Mouse (Mus musculus): Measurements from ENCODE around the gene Heatr4. TPM values are rescaled to one million over a fixed set of nuclear protein-coding genes. Genes with fewer than 3 reads are reported as not detected.

Heatr4 gene
- total and polyA plus RNA-seq, 3 experiments: 0.03 TPM; not detected in 2

DNA sequence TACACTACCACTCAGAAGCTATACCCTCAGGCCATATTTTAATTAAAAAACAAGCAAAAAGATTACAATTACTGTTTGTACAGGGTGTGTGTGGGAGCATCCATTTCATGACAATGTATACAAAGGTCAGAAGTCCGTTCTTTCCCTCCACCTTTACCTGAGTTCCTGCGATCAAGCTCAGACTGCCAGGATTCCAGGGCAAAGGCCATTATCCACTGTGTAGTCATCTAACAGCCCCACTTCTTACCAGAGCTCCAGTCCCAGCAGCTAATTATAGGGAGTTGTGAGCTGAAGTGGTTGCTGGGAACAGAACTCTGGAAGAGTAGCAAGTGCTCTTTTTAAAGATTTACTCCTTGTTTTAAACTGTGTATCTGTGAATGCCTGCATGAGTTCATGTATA lies 74.2 kb downstream of the Heatr4 start:
- H3K4me1 ChIP-seq (ENCODE audit: control insufficient read depth in 1 of 2, insufficient read depth in 2 of 2, low read length in 2 of 2): 0 out of 4 replicates have a peak, but pooled peaks cover 0 to 3% of the 10 kb centered on the region in 2 experiments
- H3K36me3 ChIP-seq (ENCODE audit: control insufficient read depth in 1 of 2, insufficient read depth in 2 of 2, low read length in 2 of 2): no peaks in the 10 kb centered on the region; a peak in 1 of 4 replicates
- no peak overlapping the region for H3K27ac ChIP-seq (ENCODE audit: control insufficient read depth, low read depth, low read length)
- no peak overlapping the region for H3K4me3 ChIP-seq (ENCODE audit: control insufficient read depth in 1 of 2, insufficient read depth in 1 of 2, low read depth in 2 of 2, low read length in 2 of 2)
- H3K27me3 ChIP-seq (ENCODE audit: control insufficient read depth in 1 of 2, insufficient read depth in 2 of 2, low read length in 2 of 2): no peaks in the 10 kb centered on the region
- no peak for DNase-seq (ENCODE audit: low read depth, low spot score)
- no peaks in the 10 kb centered on the region; the same call in 1 of the 2 replicates for H3K79me2 ChIP-seq (ENCODE audit: control insufficient read depth, insufficient read depth, low read length, poor library complexity)
- TF ChIP-seq SIN3A (IDR thresholded peaks at IDR 0.05; ENCODE audit: low read length): no peak
- no peak for TF ChIP-seq POLR2AphosphoS2 (IDR thresholded peaks at IDR 0.05; ENCODE audit: low read length)
- no peak for TF ChIP-seq TBP (IDR thresholded peaks at IDR 0.05; ENCODE audit: low read depth, low read length)
- TF ChIP-seq HCFC1 (IDR thresholded peaks at IDR 0.05; ENCODE audit: low read depth, low read length): no peak
- TF ChIP-seq MAZ (IDR thresholded peaks at IDR 0.05; ENCODE audit: low read depth, low read length): no peak
- no peak for TF ChIP-seq GATA1 (IDR thresholded peaks at IDR 0.05; ENCODE audit: low read depth, low read length)
- TF ChIP-seq MEF2A (IDR thresholded peaks at IDR 0.05; ENCODE audit: extremely low read depth, insufficient replicate concordance, low read depth, low read length, poor library complexity, severe bottlenecking): no peak
- no peak for TF ChIP-seq MXI1 (IDR thresholded peaks at IDR 0.05; ENCODE audit: low read depth, low read length)
- TF ChIP-seq MAFK (IDR thresholded peaks at IDR 0.05; ENCODE audit: borderline replicate concordance, low read depth, low read length): no peak
- no peak for TF ChIP-seq E2F4 (IDR thresholded peaks at IDR 0.05; ENCODE audit: borderline replicate concordance, low read depth, low read length)
- no peak overlapping the region for H3K9ac ChIP-seq (ENCODE audit: control insufficient read depth, low read depth, low read length, poor library complexity, severe bottlenecking)
- H3K9me3 ChIP-seq (replicated peaks; ENCODE audit: insufficient read depth, low read length): no peaks in the 10 kb centered on the region

Other genes with a start within 250 kb of the Heatr4 start
- 0.04 and 0.07 TPM in 2 replicates for gene Papln, start 221.2 kb downstream of the Heatr4 start, total RNA-seq (2012; rRNA removed)
- gene Papln, start 221.2 kb downstream of the Heatr4 start, polyA plus RNA-seq (2012; ENCODE audit: insufficient read depth in 1 of 2, insufficient read length in 2 of 2, low read depth in 1 of 2, low replicate concordance in 2 of 2, missing spikeins in 1 of 2): under 1 TPM in 1 of 2 experiments, not detected in 1; 0.07 TPM
- gene Numb, start 62.9 kb downstream of the Heatr4 start, total RNA-seq (2012; rRNA removed): 8.4 and 10.6 TPM in 2 replicates
- 10 to 100 TPM in 1 of 2 experiments, not detected in 1; 14.6 TPM for gene Numb, start 62.9 kb downstream of the Heatr4 start, polyA plus RNA-seq (2012; ENCODE audit: insufficient read depth in 1 of 2, insufficient read length in 2 of 2, low read depth in 1 of 2, low replicate concordance in 2 of 2, missing spikeins in 1 of 2)
- gene Riox1, start 34.2 kb downstream of the Heatr4 start, total RNA-seq (2012; rRNA removed): 43.4 and 46.6 TPM in 2 replicates
- gene Riox1, start 34.2 kb downstream of the Heatr4 start, polyA plus RNA-seq (2012; ENCODE audit: insufficient read depth in 1 of 2, insufficient read length in 2 of 2, low read depth in 1 of 2, low replicate concordance in 2 of 2, missing spikeins in 1 of 2): 10 to 100 TPM in 1 of 2 experiments, not detected in 1; 47.1 TPM
- 9.8 and 14.6 TPM in 2 replicates for gene Acot2, start 3.0 kb upstream of the Heatr4 start, total RNA-seq (2012; rRNA removed)
- gene Acot2, start 3.0 kb upstream of the Heatr4 start, polyA plus RNA-seq (2012; ENCODE audit: insufficient read depth in 1 of 2, insufficient read length in 2 of 2, low read depth in 1 of 2, low replicate concordance in 2 of 2, missing spikeins in 1 of 2): 10 to 100 TPM in 1 of 2 experiments, not detected in 1; 13.0 TPM
- 1.5 and 1.9 TPM in 2 replicates for gene Acot1, start 24.6 kb upstream of the Heatr4 start, total RNA-seq (2012; rRNA removed)
- 10 to 100 TPM in 1 of 2 experiments, not detected in 1; 12.7 TPM for gene Acot1, start 24.6 kb upstream of the Heatr4 start, polyA plus RNA-seq (2012; ENCODE audit: insufficient read depth in 1 of 2, insufficient read length in 2 of 2, low read depth in 1 of 2, low replicate concordance in 2 of 2, missing spikeins in 1 of 2)
- gene Acot4, start 53.5 kb upstream of the Heatr4 start, total RNA-seq (2012; rRNA removed): 0.08 TPM in 1 of 2 replicates, not detected in the other
- under 1 TPM in 1 of 2 experiments, not detected in 1; 0.08 TPM for gene Acot4, start 53.5 kb upstream of the Heatr4 start, polyA plus RNA-seq (2012; ENCODE audit: insufficient read depth in 1 of 2, insufficient read length in 2 of 2, low read depth in 1 of 2, low replicate concordance in 2 of 2, missing spikeins in 1 of 2)
- not detected in 2 replicates for gene Gm49366, start 54.1 kb upstream of the Heatr4 start, total RNA-seq (2012; rRNA removed)
- not detected for gene Gm49366, start 54.1 kb upstream of the Heatr4 start, polyA plus RNA-seq (2012; ENCODE audit: insufficient read depth in 1 of 2, insufficient read length in 2 of 2, low read depth in 1 of 2, low replicate concordance in 2 of 2, missing spikeins in 1 of 2)
- gene Acot3, start 67.3 kb upstream of the Heatr4 start, total RNA-seq (2012; rRNA removed): not detected in 2 replicates
- gene Acot3, start 67.3 kb upstream of the Heatr4 start, polyA plus RNA-seq (2012; ENCODE audit: insufficient read depth in 1 of 2, insufficient read length in 2 of 2, low read depth in 1 of 2, low replicate concordance in 2 of 2, missing spikeins in 1 of 2): not detected
- not detected in 2 replicates for gene Acot5, start 84.5 kb upstream of the Heatr4 start, total RNA-seq (2012; rRNA removed)
- not detected for gene Acot5, start 84.5 kb upstream of the Heatr4 start, polyA plus RNA-seq (2012; ENCODE audit: insufficient read depth in 1 of 2, insufficient read length in 2 of 2, low read depth in 1 of 2, low replicate concordance in 2 of 2, missing spikeins in 1 of 2)
- gene Acot6, start 115.8 kb upstream of the Heatr4 start, total RNA-seq (2012; rRNA removed): 2.7 and 3.2 TPM in 2 replicates
- 1 to 10 TPM in 1 of 2 experiments, not detected in 1; 3.3 TPM for gene Acot6, start 115.8 kb upstream of the Heatr4 start, polyA plus RNA-seq (2012; ENCODE audit: insufficient read depth in 1 of 2, insufficient read length in 2 of 2, low read depth in 1 of 2, low replicate concordance in 2 of 2, missing spikeins in 1 of 2)
- 0.98 and 1.3 TPM in 2 replicates for gene Dnal1, start 129.5 kb upstream of the Heatr4 start, total RNA-seq (2012; rRNA removed)
- gene Dnal1, start 129.5 kb upstream of the Heatr4 start, polyA plus RNA-seq (2012; ENCODE audit: insufficient read depth in 1 of 2, insufficient read length in 2 of 2, low read depth in 1 of 2, low replicate concordance in 2 of 2, missing spikeins in 1 of 2): 1 to 10 TPM in 1 of 2 experiments, not detected in 1; 1.7 TPM
- 0.10 and 0.31 TPM in 2 replicates for gene Pnma1, start 163.6 kb upstream of the Heatr4 start, total RNA-seq (2012; rRNA removed)
- gene Pnma1, start 163.6 kb upstream of the Heatr4 start, polyA plus RNA-seq (2012; ENCODE audit: insufficient read depth in 1 of 2, insufficient read length in 2 of 2, low read depth in 1 of 2, low replicate concordance in 2 of 2, missing spikeins in 1 of 2): under 1 TPM in 1 of 2 experiments, not detected in 1; 0.46 TPM
- gene Elmsan1, start 234.0 kb upstream of the Heatr4 start, total RNA-seq (2012; rRNA removed): 7.7 TPM in 2 replicates
- gene Elmsan1, start 234.0 kb upstream of the Heatr4 start, polyA plus RNA-seq (2012; ENCODE audit: insufficient read depth in 1 of 2, insufficient read length in 2 of 2, low read depth in 1 of 2, low replicate concordance in 2 of 2, missing spikeins in 1 of 2): 10 to 100 TPM in 1 of 2 experiments, not detected in 1; 25.3 TPM

All from MEL (cell line).